Mouse (Mus musculus): Measurements from ENCODE around the gene Unc93a2.
"Not testable (repeated sequence)": the region's sequence is repeated elsewhere in the genome, so short reads cannot be mapped to it uniquely, and the experiment has no call there.

Gene Unc93a2

DNA sequence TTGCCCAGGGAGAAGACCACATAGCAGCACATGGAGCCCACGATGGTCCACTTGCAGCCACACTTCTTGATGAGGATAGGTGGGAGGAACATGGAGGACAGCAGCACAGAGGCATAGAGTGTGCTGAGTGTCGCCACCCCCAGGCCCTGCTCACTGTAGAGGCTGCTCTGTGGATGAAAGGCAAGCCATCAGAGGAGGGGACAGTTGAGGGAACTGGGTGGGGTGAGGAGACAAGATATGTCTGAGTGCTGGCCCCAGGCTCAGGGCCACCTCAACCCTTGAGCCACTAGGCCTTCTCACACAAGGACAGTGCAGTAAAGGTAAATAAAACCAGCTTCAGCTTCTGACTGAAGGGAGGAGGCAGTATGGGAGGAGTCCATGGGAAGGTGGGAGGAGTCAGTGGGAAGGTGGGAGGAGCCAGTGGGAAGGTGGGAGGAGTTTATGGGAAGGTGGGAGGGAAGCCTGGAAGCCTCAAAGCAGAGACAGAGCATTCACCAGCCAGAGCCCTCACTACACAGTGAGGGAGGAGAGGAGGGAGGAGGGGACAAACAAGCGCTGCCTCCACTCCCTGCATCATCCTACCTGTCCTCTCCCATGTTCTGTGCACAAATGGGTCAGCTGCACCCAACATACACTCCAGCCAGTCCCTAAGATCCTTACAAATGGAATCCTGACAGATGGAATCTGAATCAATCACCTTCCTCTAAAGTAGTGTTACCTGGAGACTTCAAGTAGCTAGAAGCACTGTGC lies 8.1 kb downstream of the Unc93a2 start:
- DNase-seq (ENCODE audit: extremely low spot score, low read depth, low spot score) = not testable (repeated sequence)

DNA sequence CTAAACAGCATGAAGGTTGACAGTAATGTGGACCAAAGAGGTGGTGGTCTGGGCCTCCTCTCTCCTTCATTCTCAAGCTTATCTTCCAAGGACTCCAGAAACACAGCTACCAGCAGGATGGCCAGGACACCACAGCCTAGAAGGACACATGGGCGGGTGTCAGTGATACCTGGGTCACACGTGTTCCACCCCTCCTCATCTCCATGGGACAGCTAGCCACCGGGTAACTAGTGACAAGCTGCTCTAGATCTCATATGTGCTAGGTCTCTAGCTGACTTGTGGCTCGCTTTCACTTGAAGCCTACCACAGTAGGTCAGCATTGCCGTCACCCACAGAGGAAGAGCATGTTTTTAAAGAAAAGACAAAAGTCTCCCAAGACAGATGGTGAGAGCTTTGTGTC lies 13.4 kb downstream of the Unc93a2 start, which contains the start of gene Gm49630:
TSS of gene Gm49630 (minus strand) at position 101 of the 400 bp plus-strand sequence.
- not testable (repeated sequence) for DNase-seq (ENCODE audit: extremely low spot score, low read depth, low spot score)

DNA sequence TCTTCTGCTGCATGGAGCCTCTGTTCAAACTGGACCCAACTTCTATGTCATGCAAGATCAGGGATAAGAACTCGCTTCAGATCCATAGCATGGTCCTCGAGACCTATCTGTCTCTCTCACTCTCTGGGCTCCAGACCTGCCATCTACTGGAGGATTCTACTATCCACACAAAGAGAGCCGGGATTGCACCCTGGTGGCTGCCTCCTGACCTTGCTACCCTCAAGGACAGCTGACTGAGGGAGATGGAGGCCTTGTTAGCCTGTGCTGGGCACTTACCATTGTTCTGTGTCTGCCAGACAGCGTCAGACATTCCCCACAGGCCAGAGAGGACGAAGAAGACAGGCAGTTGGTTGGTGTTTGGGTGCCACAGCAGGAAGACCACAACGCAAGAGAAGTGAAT lies 15.9 kb downstream of the Unc93a2 start:
- not testable (repeated sequence) for DNase-seq (ENCODE audit: extremely low spot score, low read depth, low spot score)

DNA sequence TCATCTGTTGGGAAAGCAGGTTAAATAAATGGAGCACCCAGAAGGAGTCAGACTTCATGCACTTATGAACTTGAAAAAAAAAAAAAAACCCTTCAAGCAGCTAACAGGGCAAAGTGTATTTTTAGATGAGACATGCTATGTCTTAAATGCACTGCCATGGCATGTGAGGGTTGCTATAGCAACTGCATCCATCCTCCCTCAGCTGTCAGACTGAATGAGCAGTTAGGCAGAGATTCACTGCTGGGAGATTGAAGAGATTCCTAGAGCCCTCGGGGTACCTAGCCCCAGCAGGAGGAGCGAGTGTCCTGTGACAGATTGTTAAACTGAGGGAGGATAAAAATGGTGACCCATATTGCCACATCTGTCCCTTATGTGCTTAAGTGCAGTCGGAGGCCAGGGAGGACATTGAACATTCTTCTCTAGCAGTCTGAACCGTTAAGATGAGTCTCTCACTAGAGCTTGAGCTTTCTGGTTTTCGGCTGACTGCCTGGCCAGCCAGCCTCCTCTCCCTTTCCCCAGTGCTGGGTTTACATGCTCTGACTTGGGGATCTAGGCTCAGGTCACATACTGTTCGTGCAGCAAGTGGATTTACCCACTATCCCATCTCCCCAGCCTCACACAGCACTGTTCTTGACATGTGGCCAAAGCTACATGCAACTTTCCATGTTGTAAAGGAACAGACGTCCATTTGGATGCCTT lies 18.4 kb downstream of the Unc93a2 start:
- DNase-seq (ENCODE audit: extremely low spot score, low read depth, low spot score) = not testable (repeated sequence)

DNA sequence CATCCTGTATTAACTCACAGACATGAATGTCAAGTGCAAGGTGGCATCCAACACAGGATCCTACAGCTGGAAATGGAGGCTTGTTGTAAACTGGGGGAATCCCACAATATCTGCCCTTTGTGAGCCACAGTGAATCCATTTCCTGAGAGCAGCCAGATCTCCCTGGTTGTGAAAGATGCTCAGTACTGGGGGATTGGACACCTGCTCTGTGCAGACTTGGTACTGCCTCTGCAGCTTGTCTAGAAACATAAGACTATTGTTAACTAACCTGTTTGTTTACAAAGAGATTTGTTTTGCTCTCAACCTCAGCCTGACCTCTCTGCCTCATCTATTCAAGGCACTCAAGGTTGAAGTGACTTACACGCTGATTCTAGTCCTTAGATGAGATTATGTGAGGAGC lies 19.0 kb downstream of the Unc93a2 start:
- not testable (repeated sequence) for DNase-seq (ENCODE audit: extremely low spot score, low read depth, low spot score)

DNA sequence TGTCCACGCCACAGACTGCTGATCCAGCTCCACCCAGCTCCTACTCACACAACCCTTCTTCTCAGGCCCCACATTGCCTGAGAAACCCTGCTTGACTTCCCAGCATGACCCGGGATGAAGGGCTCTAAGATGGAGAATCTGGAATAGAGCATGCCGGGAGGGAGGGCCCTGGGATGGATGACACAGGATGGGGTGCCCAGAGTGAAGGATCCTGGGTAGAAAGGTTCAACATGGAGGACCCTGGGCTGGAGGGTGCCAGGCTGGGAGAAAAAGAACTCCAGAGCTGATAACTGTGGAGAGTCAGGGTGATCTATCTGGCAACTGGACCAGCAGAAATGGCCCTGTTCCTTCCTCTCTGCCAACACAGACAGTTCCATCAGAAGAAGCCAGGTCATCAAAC lies 19.6 kb downstream of the Unc93a2 start:
- DNase-seq (ENCODE audit: extremely low spot score, low read depth, low spot score) = not testable (repeated sequence)

DNA sequence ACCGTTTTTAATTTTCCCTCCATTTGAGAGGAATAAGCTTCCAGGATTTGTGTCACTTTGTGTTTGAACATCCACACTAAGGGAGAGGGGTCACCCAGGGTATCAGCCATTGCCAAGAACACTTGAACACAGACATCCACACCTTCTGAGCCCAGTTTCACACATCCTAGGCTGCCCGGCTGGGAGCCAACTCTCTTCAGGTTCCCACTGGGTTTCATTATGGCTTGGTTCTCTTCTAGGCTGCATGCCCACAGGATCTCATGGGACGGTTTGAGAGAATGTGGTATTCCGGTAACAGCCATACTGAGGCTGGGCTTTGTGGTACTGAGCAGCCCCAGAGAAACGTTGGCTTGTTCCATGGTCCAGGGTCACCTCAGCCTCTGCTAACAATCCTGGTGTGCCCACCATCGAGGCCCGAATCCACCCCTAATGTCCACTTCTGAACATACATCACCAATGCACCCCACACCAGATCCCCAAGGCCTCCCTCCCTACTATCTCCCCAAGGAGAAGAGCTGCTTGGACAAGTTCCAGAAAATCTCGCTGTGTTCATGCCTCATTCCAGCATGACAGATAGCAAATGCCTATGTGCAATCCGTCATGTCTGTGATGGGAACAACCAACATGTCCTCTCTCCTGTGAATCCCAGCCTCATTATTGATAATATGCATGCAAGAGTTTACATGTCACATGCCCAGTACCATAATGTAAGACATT lies 24.4 kb downstream of the Unc93a2 start:
- DNase-seq (ENCODE audit: extremely low spot score, low read depth, low spot score) = not testable (repeated sequence)

DNA sequence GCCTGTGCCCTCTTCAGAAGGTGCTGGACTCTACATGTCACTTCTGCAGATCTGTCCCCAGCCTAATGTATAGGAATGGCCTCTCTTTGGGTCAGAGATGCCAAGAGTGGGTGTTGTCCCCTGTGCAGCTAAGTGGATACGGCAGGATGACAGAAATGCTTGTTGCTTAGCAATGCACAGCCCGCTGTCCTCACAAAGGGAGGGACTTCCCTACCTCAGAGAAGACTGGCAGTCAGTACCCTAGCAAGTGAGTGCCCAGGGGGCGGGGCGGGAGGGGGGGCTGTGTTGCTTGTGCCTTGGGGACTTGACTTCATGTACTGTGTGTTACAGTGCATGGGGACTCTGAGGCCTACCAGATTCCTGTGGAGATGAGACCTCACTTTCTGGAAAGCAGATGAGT lies 25.5 kb downstream of the Unc93a2 start:
- not testable (repeated sequence) for DNase-seq (ENCODE audit: extremely low spot score, low read depth, low spot score)

DNA sequence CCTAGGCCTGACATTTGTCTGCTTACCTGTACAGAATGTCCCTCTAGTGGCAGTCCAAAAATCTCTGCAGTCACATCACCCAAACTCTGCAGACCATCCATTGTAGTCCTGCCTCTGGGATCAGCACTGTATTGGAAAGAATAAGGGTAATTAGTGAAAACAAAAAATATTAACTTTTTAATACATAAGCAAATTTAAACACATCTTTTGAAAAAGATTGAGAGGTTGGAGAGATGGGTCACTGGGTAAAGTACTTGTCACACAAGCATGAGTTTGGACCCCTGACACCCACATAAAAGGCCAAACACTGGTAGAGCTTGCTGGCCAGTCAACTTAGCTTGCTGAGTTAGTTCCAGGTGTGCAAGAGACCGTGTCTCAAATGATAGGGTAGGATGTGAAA lies 32.7 kb downstream of the Unc93a2 start, which contains the start of gene Ttll2:
TSS of gene Ttll2 (minus strand) at position 101 of the 400 bp plus-strand sequence.
- not testable (repeated sequence) for DNase-seq (ENCODE audit: extremely low spot score, low read depth, low spot score)

DNA sequence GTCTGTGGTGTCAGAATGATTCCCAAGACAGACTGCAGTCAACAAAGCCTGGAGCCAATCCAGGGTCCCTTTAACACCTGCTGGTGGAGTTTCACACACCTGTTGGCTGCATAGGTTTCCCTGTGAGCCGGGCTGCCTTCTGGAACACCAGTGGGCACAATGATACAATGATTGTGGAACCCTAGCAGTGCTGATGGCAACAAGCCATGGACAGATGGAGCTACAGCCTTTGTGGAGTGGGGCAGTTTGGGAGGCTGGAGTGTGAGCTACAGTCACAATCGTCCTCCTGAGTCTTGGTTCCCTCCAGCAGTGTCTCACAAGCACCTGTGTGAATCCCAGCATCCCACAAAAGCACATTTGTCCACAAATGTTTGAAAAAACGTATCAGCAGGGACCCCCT lies 36.5 kb downstream of the Unc93a2 start:
- not testable (repeated sequence) for DNase-seq (ENCODE audit: extremely low spot score, low read depth, low spot score)

DNA sequence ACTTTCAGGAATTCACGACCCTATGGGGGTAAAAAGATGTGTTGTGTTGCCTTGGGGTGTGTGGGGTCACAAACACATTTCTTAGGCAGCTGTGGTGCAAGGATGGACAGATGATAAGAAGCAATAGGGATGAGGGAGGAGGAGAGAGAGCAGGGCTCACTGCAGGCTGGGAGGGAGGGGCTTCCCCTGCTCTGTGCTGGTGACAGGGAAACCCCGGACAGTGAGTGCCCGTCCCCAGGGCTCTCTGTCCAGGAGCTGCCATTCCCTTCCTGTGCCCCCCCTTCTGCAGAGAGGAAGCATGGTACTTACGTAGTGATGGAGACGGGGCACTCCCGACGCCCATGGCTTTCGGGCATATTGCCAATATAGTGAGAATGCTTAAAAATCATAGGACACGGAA lies 47.9 kb downstream of the Unc93a2 start:
- not testable (repeated sequence) for DNase-seq (ENCODE audit: extremely low spot score, low read depth, low spot score)

DNA sequence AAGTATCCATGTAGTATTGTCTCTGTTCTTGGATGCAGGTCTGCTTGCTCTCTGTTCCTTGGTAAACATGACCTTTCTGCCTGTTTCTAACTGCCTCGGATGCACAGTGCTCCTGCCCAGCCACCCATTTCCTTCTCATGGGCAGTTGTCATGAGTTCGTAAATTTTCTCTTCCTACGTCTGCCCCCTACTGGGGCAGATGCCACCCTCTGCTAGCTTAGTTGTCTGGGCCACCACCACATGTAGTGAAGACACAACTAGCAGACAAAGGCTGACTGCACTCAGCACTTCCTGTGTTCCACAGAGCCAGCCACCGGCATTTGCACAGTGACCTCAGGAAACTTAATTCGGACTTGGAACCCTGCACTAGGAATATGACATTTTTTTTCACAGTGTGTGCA lies 52.5 kb downstream of the Unc93a2 start:
- DNase-seq (ENCODE audit: extremely low spot score, low read depth, low spot score) = not testable (repeated sequence)

DNA sequence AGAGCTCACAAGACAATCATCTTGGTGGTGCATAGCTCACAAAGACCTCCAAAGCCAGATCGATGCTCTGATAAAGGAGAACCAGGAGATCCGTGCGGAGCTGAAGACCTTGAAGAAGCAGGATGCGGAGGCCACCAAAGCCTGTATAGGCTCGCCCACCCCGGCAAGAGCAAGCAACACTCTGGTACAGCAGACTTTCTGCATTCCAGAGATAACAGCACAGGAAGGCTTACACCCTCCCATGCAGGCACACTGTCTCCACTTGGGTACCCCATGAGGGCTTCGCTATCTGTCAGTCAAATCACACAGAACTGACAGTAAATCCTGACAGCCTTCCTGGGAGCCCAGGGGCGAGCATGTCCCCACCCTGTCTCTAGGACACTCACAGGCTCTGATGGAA lies 58.8 kb downstream of the Unc93a2 start:
- not testable (repeated sequence) for DNase-seq (ENCODE audit: extremely low spot score, low read depth, low spot score)

DNA sequence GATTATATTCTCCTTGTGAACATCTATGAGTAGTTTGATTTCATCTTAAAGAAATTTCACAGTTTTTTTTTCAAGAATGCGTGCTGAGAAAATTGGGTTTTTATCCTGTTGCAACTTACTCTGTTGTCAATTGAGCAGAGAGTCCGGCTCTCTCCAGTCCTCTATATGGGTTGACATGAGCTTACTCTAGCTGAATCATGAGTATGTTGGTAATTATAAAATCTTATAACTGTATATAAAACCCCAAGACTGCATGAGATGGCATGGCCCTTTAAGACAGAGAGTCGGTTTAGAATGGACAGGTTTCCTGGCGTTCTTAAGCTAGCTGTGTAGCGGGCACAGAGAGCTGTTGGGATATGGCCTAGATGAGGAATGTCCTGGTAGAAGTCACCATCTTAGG lies 60.9 kb downstream of the Unc93a2 start, which contains the start of gene Tcp10a:
TSS of gene Tcp10a (plus strand) at position 301 of the 400 bp plus-strand sequence.
- DNase-seq (ENCODE audit: extremely low spot score, low read depth, low spot score) = not testable (repeated sequence)

DNA sequence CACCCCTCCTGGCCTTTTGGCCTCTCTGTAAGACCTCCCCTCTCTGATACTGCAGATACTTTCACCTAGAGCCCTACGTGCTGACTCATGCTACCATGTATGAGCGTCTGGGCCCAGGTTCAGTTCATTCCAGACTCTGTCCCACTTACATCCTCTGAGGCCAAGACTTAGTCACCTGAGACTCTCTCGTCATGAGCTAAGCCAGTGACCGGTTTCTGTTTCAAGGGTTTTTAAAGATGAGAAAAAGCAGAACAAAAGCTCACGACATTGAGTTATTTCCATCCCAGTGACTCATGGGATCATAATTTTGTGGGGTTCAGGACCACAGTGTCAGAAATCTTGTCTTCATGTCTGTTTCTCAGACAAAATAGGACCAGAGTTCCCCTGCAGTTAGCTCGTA lies 65.5 kb downstream of the Unc93a2 start:
- DNase-seq (ENCODE audit: extremely low spot score, low read depth, low spot score) = not testable (repeated sequence)

DNA sequence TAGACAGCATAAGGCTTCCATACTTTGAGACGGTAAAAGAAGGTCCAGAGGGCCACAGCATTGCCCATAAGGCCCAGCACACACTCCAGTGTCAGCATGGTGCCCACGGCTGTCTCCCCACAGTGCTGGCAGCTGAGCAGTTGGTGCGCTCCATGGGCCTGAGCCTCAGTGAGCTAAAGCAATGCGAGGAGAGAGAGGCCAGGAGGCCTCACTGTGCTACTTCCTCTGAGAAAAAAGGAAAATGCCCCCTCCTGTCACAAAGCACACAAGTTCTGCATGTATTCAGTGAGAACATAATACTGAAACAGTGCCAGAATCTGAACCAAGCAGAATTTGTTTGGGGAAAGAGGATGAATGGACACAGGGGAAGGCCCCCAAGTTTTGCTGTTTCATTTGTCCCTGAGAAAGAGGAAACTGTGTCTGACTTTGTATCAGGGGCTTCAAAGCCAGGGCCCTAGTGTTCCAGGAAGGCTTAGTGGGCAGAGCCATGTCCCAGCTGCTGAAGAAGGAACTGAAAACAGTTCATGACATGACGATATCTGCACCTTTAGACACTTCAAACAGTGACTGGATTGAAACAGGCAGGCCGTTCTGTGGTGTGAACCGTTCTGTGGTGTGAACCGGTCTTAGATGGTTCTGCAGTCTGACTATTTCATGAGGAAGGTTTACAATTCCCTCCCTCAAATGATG lies 69.4 kb downstream of the Unc93a2 start:
- not testable (repeated sequence) for DNase-seq (ENCODE audit: extremely low spot score, low read depth, low spot score)
